Mouse (Mus musculus): ENCODE data around the gene Sidt1.
"Not testable (repeated sequence)": the region's sequence is repeated elsewhere in the genome, so short reads cannot be mapped to it uniquely, and the experiment has no call there.

The Sidt1 gene

DNA sequence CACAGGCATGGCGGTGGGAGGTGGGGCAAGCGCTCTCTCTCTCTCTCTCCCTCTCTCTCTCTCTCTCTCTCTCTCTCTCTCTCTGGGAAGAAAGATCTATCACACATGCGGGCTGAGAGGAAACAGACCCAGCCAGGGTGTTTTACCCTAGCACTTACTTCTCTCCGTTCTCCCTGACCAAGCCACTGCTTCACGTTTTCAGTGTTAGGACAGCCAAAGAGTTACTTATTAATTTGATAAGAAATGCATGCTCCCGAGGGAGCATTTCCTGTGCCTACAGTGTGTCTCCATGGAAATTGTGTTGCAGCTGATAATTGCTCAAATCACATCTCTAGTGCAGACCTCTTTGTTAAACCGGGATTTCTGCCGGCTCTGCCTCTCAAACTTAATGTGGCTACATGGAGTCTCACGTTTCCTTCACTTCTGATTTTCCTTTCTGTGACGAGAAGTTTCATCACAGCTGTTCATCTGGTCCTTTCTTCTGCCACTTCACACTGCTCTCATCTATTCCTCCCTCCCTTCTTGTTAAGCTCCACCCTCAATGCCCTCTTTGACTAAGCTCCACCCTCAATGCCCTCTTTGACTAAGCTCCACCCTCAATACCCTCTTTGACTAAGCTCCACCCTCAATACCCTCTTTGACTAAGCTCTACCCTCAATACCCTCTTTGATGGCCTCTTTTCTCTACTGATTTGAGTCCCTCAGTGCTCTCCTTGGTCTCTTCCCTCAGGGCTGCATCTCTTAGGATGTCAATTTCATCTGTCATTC lies 30.7 kb downstream of the Sidt1 start:
- DNase-seq (ENCODE audit: low spot score) = no peak

GRCm38 (mm10) chr16:44299438-44300093 lies 33.4 kb downstream of the Sidt1 start:
- no peak for DNase-seq (ENCODE audit: low spot score)

GRCm38 (mm10) chr16:44293960-44294359 lies 39.0 kb downstream of the Sidt1 start:
- DNase-seq (ENCODE audit: low spot score) = no peak

DNA sequence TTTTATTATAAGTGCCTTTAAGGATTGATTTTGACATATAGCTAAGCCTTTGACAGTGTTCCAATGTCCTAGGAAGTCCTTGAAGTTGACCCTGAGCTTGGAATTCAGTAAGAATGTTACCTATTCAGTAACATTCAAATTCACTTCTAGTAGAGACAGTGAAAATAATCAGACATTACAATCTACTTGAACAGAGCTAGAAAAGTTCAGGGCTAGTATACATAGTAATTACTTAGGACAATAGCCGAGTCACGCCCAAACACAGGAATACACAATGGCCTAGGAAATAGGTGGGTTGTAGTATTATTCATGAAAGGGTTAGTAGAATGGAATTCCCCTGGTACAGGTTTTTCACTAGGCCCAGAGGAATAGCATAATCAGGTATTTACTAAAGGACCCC lies 40.3 kb downstream of the Sidt1 start:
- not testable (repeated sequence) for DNase-seq (ENCODE audit: low spot score)

GRCm38 (mm10) chr16:44289004-44289648 lies 43.9 kb downstream of the Sidt1 start:
- DNase-seq (ENCODE audit: low spot score) = no peak

DNA sequence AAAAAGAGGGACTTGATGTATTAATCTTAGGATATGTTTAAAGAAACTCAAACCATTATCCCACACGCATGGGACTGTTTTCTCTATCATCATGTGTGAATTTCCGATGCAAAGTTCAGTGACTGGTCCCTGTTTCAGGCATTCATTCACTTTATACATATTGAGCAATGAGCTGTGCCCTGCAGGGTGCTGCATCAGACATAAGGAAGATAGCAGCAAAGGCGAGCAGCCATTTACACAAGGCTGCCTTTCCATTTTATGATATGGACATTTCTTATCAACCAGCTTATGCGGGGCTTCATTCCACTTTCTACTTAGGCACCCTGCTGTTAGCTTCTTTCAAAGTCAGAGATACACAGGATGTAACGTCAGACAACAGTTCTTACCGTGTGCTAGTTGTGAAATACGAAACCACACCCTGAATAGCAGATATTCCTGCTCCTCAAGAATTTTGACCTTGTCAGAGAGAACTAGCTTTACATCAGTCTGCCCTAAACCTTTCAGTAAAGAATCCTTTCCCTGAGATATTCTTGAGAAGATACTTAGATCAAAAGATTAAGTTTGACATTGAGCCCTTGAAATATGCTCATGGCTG lies 45.5 kb downstream of the Sidt1 start:
- no peak for DNase-seq (ENCODE audit: low spot score)

DNA sequence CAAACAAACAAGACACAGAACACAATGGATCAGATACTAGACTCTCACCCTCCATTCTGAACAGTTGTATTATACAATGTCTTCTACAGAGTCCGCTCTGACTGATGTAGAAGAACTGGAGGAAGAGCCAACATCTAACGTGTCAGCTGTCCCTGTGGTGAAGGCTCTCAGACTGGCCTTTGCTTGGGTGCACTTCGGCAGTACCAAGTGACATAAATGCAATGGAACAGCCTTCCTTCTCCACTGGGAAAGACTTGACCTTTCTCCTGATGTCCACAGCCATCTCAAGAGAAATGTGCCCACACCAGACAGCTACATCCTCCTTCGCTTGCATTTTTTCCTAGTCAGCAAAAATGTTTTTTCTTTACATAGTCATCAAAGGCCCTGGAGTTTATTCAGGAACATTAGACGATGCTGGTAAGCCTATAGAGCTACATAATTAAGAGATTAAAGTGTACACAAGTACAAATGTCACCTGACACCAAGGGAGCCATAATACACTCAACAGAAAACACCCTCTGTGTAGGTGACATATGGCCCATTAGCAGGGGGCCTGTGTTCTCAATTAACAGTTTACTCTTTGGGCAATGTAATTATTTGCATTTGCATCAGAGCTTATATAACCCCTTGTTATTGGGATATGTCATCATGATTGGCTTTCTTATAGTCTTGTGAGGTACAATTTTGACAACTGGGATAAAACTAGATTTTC lies 50.2 kb downstream of the Sidt1 start:
- DNase-seq (ENCODE audit: low spot score) = no peak

- DNase-seq (ENCODE audit: low spot score) = no peak
Observed at GRCm38 (mm10) chr16:44282036-44282435, 51.0 kb downstream of the Sidt1 start.

DNA sequence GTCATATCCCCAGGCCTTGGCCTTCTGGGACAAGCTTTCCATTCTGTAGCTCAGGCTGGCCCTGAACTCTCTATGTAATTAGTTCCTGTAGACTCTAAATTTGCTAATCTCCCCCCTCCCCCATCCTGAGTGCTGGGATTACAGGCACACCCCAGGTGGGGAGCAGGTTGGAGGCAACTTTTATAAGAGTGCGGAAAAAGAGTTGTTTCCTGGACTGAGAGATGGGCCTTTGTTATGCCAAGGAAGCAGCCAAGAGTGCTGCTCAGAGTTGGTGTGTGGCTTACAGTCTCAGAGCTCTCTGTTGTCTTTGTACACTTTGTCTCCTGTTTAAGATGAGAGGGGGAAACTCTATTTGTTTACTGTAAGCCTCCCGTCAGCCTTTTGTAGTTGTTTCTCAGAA lies 52.2 kb downstream of the Sidt1 start:
- no peak for DNase-seq (ENCODE audit: low spot score)

DNA sequence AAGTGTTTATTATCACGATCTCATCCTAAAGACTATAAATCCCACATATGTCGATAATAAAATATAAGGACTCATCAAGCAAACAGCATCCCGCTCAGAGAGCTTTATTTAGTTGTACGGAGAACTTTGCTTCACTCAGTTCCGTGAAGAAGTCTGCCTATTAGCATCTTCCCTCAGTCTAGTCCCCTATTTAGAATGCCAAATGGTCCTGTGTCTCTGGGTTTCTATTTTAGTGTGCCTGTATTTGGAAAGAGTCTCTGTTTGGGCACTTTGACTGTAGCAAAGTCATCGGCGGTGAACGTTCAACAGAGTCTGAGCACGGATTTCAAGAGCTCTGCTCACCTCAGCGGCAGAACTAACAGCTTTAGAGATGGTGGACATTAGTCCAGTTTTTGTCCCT lies 55.8 kb downstream of the Sidt1 start:
- no peak for DNase-seq (ENCODE audit: low spot score)

- DNase-seq (ENCODE audit: low spot score) = peak; percentile 27
Observed at GRCm38 (mm10) chr16:44271371-44272038, 61.5 kb downstream of the Sidt1 start.

GRCm38 (mm10) chr16:44270606-44271005 lies 62.4 kb downstream of the Sidt1 start:
- peak; percentile 25 for DNase-seq (ENCODE audit: low spot score)

- no peak for DNase-seq (ENCODE audit: low spot score)
Observed at GRCm38 (mm10) chr16:44269578-44269977, 63.4 kb downstream of the Sidt1 start.

DNA sequence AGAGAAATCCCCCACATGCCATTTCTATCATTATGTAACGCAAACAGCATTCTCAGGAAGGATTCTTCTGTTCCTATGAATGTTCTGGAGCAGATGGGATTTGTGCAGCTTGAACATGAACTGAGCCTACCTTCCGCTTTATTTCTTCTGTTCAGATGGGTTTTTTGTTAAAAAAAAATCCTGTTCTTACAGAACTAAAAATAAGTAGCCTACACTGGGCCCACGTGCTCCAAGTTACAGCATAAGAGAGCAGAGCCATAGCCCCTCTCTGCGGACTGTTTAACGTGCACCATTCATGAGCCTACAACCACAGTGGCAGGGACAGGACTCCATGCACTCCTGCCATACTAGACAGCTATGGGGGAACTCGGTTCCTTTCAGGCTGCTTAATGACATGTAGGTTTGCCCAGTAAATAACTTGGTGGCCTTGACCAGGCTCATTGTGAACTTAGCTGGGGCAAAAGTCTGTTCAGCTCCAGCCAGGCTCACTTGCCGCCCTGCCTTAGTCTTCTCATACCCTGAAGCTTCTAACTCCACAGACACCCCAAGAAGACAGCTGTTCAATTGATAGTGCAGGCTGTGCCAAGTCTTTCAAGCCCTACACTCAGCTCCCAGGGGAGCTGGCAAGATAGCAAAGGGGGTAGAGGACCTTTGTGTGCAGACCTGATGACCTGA lies 64.3 kb downstream of the Sidt1 start:
- DNase-seq (ENCODE audit: low spot score) = no peak

DNA sequence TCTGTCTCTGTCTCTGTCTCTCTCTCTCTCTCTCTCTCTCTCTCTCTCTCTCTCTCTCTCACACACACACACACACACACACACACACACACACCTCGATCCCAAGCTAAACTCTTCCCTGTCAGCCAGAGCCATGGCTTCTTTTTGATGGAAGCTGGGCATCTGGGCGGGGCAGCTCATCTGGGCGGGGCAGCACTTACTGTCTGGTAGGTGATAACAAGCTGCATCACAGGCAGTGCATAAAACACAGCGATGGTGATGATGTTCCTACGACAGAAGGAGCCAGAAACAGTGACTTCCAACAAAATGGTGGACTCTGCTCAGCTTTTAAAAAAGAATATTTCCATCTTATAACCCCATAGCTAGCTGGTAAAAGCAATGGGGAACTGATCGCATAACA lies 67.4 kb downstream of the Sidt1 start:
- DNase-seq (ENCODE audit: low spot score) = no peak

GRCm38 (mm10) chr16:44264916-44265315 lies 68.1 kb downstream of the Sidt1 start:
- no peak for DNase-seq (ENCODE audit: low spot score)

DNA sequence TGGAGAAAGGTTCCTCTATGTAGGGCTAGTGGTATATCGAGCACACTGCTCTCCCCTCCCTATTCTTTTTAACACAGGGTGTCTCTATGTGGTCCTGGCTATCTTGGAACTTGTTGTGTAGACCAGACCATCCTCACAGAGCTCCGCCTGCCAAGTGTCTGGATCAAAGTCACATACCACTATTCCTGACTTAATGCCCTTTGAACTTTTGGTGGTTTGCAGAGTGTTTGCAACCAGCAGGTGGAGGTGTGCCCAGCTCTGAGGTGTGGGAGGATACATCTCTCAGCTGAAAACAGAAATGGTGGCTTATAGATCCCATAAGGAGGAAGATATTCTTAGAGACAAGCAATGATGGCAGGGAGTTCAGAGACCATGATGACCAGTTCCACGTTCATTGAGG lies 75.5 kb downstream of the Sidt1 start:
- DNase-seq (ENCODE audit: low spot score) = no peak

- no peak for DNase-seq (ENCODE audit: low spot score)
Observed at GRCm38 (mm10) chr16:44254698-44255097, 78.3 kb downstream of the Sidt1 start.

GRCm38 (mm10) chr16:44253797-44254634 lies 79.0 kb downstream of the Sidt1 start:
- no peak for DNase-seq (ENCODE audit: low spot score)

DNA sequence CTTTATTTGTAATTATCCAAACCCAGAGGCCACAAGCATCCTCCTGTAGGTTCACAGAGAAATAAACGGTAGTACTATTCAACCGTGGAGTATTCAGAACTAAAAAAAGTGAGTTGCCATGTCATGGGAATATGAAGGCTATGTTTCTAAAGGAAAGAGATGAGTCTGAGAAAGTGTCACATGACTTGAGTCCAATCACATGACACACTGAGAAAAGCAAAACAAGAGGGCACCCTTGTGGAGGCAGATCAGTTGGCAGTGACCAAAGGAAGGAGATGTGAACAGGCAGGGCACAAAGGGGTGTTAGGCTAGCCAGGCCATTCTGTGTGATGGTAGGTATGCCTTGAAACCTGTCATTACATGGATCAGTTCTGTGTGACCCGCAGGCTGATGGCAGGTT lies 80.3 kb downstream of the Sidt1 start:
- DNase-seq (ENCODE audit: low spot score) = no peak

Measured in ovary, postnatal 36 days (tissue).